Mouse (Mus musculus) left cerebral cortex, postnatal 36 days (tissue): ENCODE data around the gene Cbx7. TPM values are rescaled to one million over a fixed set of nuclear protein-coding genes. Genes with fewer than 3 reads are reported as not detected.
A peak's percentile ranks its signal among the peaks of the same experiment; 100 is the strongest.
"Not testable (repeated sequence)": the region's sequence is repeated elsewhere in the genome, so short reads cannot be mapped to it uniquely, and the experiment has no call there.

Experiments used
- DNase-seq, 2 experiments: peaks; one replicate each; pipeline ENCODE4 v3.0.0; 2021 to 2022; ENCODE audit warnings: low spot score in 2 of 2, mixed read lengths in 1 of 2
- intact Hi-C: fragments of 180-260 bp; cut with DNase I; formaldehyde crosslinking; loops from one replicate; pipeline ENCODE4 v1.15.1; 2025
- total RNA-seq, 2 experiments: library from RNA; stranded (reverse); gene quantifications; 2 replicates each; pipeline ENCODE4 v1.2.3; 2021

Cbx7 gene
- total RNA-seq, 2 experiments from 2014 or later, result 40.5 to 46.5 TPM

DNA sequence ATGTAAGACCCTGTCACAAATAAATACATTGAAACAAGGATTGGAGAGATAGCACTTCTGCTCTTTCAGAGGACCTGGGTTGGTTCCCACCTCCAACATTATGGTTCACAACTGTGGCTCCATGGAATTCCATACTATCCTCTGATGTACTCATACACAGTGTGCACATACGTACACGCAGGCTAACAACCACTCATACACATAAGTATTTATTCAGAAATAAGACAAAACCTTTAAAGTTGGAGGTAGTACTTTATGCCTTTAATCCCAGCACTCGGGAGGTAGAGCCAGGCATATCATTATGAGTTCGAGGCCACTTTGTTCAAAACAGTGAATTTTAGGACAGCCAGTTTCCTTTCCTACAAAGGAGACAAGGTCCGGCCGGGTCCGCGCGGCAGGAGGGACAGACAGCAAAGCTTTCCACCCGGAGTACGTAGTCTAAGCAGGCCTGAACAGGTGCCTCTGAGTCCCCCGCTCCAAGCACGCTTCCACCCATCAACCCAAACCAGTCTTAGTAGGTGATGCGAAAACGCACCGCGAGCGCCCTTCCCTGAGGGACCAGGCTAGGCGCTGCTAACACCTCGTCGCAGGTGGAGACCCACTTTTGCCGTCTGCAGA is 37.8 kb downstream of the Cbx7 start:
- no peak for DNase-seq
- intact Hi-C loops, result loop anchor here (5.0 kb wide), 1 partner anchor 101 kb away; the partner anchor contains the start of genes Cbx6 and Npcd

DNA sequence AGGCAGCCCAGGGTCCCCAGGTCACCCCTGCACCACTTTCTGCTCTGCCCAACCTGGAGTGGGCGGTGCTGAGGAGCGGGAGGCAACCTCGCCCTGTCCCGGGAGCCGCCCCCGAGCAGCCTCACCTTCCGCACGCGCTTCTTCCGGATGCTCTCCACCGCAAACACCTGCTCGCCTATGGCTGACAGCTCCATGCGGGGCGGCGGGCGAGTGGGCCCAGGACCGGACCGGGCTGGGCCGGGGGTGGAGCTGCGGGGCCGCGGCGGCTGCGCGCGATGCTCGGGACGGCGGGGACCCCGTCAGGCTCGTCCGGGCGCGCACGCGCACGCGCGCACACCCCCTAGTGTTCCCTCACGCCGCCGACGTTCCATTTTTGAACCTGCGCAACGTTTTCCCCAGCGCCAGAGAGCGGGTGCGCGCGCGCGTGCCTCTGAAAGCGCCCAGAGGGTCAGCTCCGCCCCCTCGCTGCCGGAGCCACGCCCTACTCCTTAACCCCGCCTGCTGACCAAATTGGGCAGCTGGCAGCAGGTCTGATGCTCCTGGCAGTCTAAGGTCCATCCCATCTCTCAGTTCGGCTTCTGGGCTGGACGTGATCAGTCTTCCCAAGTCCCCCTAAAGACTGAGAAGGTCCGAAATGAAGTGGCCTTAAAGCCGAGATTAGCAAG is 38.5 kb downstream of the Cbx7 start:
- intact Hi-C loops, result loop anchor here (5.0 kb wide), 1 partner anchor 100 kb away; the partner anchor contains the start of genes Cbx6 and Npcd
- peak; percentile 90 to 91 for DNase-seq

GRCm38 (mm10) chr15:79931496-79932141 is 39.3 kb downstream of the Cbx7 start:
- intact Hi-C loops, result loop anchor here (5.0 kb wide), 1 partner anchor 99 kb away; the partner anchor contains the start of genes Cbx6 and Npcd
- DNase-seq, result no peak

DNA sequence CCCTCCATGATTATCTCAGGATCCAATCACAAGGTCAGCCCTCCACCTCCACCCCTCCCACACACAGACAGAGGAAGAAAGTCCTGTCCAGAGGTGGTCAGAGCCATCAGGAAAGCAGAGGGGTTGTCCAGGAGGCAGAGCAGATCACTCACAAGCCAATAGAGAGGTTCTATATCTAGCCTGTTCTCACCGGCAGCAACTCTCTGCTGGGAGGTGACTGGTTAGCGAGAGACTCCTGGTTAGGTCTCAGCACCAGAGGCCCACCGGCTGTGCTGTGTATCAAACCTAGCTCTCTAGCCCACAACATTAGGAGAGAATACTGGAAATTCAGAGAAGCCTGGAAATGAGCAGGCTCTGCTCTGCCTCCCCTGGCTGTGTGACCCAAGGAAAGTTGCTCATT is 41.2 kb downstream of the Cbx7 start:
- intact Hi-C loops, result loop anchor here (5.0 kb wide), 2 partner anchors 97 to 177 kb away; partner anchors contain the start of genes Cbx6 and Npcd
- no peak for DNase-seq

- no peak for DNase-seq
- intact Hi-C loops, result loop anchor here (5.0 kb wide), 1 partner anchor 176 kb away; no protein-coding TSS in a partner anchor
Measured at GRCm38 (mm10) chr15:79928736-79929135, 42.2 kb downstream of the Cbx7 start.

DNA sequence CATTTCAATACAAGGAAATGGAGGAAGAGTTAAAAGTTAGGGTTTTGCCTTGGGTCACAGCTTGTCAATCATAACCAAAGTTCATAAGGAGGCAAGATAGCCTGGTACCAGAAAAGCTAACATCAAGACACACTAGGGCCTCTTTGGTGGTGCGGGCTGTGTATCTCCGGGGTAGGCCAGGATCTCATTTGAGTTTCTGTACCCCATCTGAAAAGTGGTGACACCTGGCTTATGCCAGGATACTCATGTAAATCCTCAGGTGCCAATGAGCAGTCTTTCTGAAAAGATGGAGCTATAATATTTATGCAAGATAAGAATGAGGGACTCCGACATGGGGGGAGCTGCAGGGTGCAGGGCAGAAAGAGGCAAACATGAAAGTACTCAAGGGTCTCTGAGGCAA is 42.6 kb downstream of the Cbx7 start:
- no peak for DNase-seq
- intact Hi-C loops, result loop anchor here (5.0 kb wide), 1 partner anchor 176 kb away; no protein-coding TSS in a partner anchor

DNA sequence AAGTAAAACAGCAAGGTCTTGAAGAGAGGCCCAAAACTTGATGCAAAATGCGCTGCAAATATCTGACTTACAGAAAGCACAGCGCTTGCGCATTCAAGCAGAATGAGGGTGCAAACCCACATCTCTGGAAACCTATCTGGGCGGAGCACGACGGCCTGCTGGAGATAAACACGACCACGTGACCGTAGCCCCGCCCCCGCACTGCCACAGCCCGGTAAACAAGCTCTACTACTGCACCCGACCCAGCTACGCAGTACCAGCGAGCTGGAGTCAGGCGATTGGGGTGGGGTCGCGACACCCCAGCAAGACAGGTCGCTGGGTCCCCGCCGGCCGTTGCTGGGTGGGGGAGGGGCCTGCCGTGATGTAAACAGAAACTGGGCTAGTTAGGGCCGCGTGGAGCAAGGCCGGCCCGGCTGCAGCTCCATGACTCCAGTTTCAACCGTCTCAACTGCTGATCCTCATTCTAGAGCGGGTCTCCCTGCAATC is 43.2 kb downstream of the Cbx7 start:
- intact Hi-C loops, result loop anchor here (5.0 kb wide), 1 partner anchor 175 kb away; no protein-coding TSS in a partner anchor
- peak; percentile 87 to 89 for DNase-seq

GRCm38 (mm10) chr15:79926856-79927416 is 44.0 kb downstream of the Cbx7 start:
- intact Hi-C loops, result loop anchor here (5.0 kb wide), 1 partner anchor 175 kb away; no protein-coding TSS in a partner anchor
- no peak for DNase-seq

DNA sequence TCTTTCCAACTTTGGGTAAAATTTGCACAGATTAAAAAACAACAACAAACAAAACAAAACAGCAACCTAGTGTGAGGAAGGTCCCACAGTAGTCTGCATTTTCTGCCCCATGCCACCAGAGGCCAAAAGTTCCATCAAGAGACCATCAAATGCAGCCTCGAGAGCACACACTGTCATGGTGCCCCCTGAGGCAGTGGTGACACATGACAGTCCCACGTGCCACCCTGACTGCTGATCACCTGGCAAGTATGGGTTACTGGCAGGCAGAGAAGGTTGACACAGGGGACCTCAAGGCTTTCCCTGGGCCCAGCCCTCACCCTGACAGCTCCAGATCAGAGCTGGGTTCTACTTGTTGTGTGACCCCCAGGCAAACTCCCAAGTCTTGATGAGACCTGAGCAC is 51.1 kb downstream of the Cbx7 start:
- DNase-seq, result no peak
- intact Hi-C loops, result no loop called here

GRCm38 (mm10) chr15:79918485-79918884 is 52.4 kb downstream of the Cbx7 start:
- DNase-seq, result no peak
- intact Hi-C loops, result no loop called here

- no peak for DNase-seq
- intact Hi-C loops, result no loop called here
Measured at GRCm38 (mm10) chr15:79917111-79917720, 53.7 kb downstream of the Cbx7 start.

GRCm38 (mm10) chr15:79916150-79916549 is 54.8 kb downstream of the Cbx7 start:
- intact Hi-C loops, result no loop called here
- no peak for DNase-seq

GRCm38 (mm10) chr15:79914357-79914756 is 56.6 kb downstream of the Cbx7 start:
- peak in 1 of 2 experiments; percentile 22 for DNase-seq
- intact Hi-C loops, result loop anchor here (5.0 kb wide), 2 partner anchors 82 to 162 kb away; partner anchors contain the start of genes Cbx6 and Npcd

DNA sequence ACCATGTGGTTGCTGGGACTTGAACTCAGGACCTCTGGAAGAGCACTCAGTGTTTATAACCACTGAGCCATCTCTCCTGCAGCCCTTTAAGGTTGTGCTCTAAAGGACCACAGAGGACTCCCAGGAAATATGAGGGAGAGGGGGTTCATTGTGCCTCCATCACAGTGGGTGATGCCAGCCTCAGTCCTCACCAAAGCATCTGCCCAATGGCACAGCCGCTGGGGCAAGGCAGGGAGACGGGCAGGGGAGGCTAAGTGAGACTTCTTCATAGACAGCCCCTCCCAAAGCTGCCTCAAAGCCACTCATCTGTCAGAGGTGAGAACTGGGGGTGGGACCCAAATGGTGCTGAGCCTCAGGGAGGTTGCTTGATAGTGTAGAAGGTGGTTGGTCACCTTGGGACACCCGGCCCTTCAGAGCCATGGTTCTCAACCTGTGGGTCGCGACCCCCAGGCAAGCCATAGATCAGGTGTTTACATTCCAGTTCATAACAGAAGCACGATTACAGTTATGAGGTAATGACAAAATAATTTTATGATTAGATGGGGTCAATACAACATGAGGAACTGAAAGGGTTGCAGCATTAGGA is 57.1 kb downstream of the Cbx7 start:
- no peak for DNase-seq
- intact Hi-C loops, result loop anchor here (5.0 kb wide), 2 partner anchors 82 to 162 kb away; partner anchors contain the start of genes Cbx6 and Npcd

GRCm38 (mm10) chr15:79911339-79911738 is 59.6 kb downstream of the Cbx7 start:
- intact Hi-C loops, result loop anchor here (5.0 kb wide), 2 partner anchors 79 to 159 kb away; partner anchors contain the start of genes Cbx6 and Npcd
- no peak for DNase-seq

DNA sequence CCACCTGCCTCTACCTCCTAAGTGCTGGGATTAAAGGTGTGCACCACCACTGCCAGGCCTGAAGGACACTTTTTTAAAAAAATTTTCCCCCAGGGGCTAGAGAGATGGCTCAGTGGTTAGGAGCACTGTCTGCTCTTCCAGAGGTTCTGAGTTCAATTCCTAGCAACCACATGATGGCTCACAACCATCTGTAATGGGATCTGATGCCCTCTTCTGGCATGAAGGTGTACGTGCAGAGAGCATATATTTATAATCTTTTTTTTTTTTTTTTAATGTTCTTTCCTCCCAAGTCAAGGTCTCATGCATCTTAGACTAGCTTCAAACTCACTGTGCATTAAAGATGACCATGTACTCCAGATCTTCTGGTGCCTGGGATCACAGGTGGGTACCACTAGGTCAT is 60.1 kb downstream of the Cbx7 start:
- intact Hi-C loops, result loop anchor here (5.0 kb wide), 2 partner anchors 79 to 159 kb away; partner anchors contain the start of genes Cbx6 and Npcd

DNA sequence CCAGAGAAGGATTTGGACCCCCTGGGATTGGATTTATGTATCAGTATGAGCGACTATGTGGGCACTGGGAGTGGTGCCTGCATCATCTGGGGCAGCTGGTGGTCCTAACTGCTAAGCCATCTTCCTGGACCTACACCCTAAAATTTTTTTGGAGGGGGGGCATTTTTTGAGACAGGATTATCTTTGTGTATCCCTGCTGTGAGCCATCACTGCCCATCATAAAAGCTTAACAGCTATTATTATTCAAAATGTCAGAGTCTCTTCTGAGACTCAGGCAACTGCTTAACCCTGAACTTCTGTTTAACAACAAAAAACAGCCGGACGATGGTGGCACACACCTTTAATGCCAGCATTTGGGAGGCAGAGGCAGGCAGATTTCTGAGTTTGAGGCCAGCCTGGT is 61.9 kb downstream of the Cbx7 start:
- intact Hi-C loops, DNase-seq: not testable (repeated sequence)

More for the DNA sequence above, 60.1 kb downstream of the Cbx7 start:
- DNase-seq, result not testable (repeated sequence)

GRCm38 (mm10) chr15:79906855-79907254 is 64.1 kb downstream of the Cbx7 start:
- DNase-seq, result no peak
- intact Hi-C loops, result no loop called here

DNA sequence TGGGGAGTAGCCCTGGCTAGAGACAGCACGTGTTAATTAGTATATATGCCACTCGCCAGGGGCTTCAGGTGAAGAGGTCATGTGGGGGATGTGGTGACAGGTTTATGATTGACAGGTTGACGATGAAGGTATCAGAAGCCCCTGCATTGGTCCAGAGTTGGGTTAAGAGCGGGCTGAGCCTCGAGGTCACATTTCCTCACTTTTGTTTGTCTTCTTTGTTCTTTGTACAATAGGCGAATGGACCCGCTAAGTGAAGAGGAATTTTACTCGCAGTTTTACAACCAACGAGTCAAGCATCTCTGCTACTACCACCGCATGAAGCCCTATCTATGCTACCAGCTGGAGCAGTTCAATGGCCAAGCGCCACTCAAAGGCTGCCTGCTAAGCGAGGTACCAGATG is 65.7 kb downstream of the Cbx7 start:
- DNase-seq, result no peak
- intact Hi-C loops, result no loop called here
